Mouse (Mus musculus) MEL (cell line): ENCODE measurements around the gene Upf2. TPM values are rescaled to one million over a fixed set of nuclear protein-coding genes. Genes with fewer than 3 reads are reported as not detected.

ENCODE experiments used
- DNase-seq: peaks from one replicate; pipeline ENCODE4 v3.0.0; 2011; ENCODE audit warnings: low read depth, low spot score
- H3K27ac ChIP-seq: 2 replicates; pipeline ENCODE4 v1.5.1; 2012; ENCODE audit warnings: low read depth, mild to moderate bottlenecking, control low read depth, low read length, moderate library complexity; ENCODE audit not compliant: control insufficient read depth
- H3K27me3 ChIP-seq, 2 experiments: fragments of 150-350 bp in 1 of 2; sonication (generic) in 1 of 2; 2 replicates each; pipeline ENCODE4 v1.6.1; 2012; ENCODE audit warnings: low read length in 2 of 2, mild to moderate bottlenecking in 2 of 2, improper control_type of control experiment in 1 of 2, moderate library complexity in 1 of 2; ENCODE audit not compliant: insufficient read depth in 2 of 2, control insufficient read depth in 1 of 2
- H3K36me3 ChIP-seq, 2 experiments: 2 replicates each; pipeline ENCODE4 v1.6.1; 2012 to 2014; ENCODE audit warnings: low read length in 2 of 2, improper control_type of control experiment in 1 of 2, inconsistent platforms in 1 of 2, mild to moderate bottlenecking in 1 of 2; ENCODE audit not compliant: insufficient read depth in 2 of 2, control insufficient read depth in 1 of 2
- H3K4me1 ChIP-seq, 2 experiments: fragments of 150-350 bp in 1 of 2; sonication (generic) in 1 of 2; 2 replicates each; pipeline ENCODE4 v1.6.1; 2012; ENCODE audit warnings: low read length in 2 of 2, improper control_type of control experiment in 1 of 2, mild to moderate bottlenecking in 1 of 2; ENCODE audit not compliant: insufficient read depth in 2 of 2, control insufficient read depth in 1 of 2
- H3K4me3 ChIP-seq, 2 experiments: fragments of 150-350 bp in 1 of 2; sonication (generic) in 1 of 2; 2 replicates each; pipeline ENCODE4 v1.5.1; 2012; ENCODE audit warnings: low read depth in 2 of 2, low read length in 2 of 2, mild to moderate bottlenecking in 2 of 2, moderate library complexity in 2 of 2, control low read depth in 1 of 2, improper control_type of control experiment in 1 of 2; ENCODE audit not compliant: control insufficient read depth in 1 of 2, insufficient read depth in 1 of 2
- H3K79me2 ChIP-seq: 2 replicates; pipeline ENCODE4 v1.6.1; 2012; ENCODE audit warnings: mild to moderate bottlenecking, low read length, moderate library complexity; ENCODE audit not compliant: control insufficient read depth, poor library complexity, insufficient read depth
- H3K9ac ChIP-seq: 2 replicates; pipeline ENCODE4 v1.6.1; 2012; ENCODE audit warnings: low read depth, mild to moderate bottlenecking, control low read depth, low read length, moderate library complexity; ENCODE audit not compliant: control insufficient read depth, poor library complexity, severe bottlenecking
- H3K9me3 ChIP-seq: fragments of 150-350 bp; sonication (generic); replicated peaks from 2 replicates; pipeline ENCODE4 v1.6.1; 2012; ENCODE audit warnings: mild to moderate bottlenecking, low read length, improper control_type of control experiment, moderate library complexity; ENCODE audit not compliant: insufficient read depth
- ELF1 ChIP-seq: IDR thresholded peaks from 2 replicates; pipeline ENCODE4 v1.6.1; 2014; ENCODE audit warnings: low read depth, mild to moderate bottlenecking, inconsistent platforms, low read length, improper control_type of control experiment, moderate library complexity
- ETS1 ChIP-seq: IDR thresholded peaks from 2 replicates; pipeline ENCODE4 v1.6.1; 2012; ENCODE audit warnings: low read depth, mild to moderate bottlenecking, inconsistent platforms, low read length, improper control_type of control experiment, moderate library complexity
- KAT2A ChIP-seq: conservative IDR thresholded peaks from 2 replicates; pipeline ENCODE4 v1.6.1; 2012; ENCODE audit warnings: low read depth, low read length, improper control_type of control experiment, inconsistent platforms
- MAX ChIP-seq: IDR thresholded peaks from 2 replicates; pipeline ENCODE4 v1.6.1; 2011; ENCODE audit warnings: low read length, improper control_type of control experiment
- MEF2A ChIP-seq: IDR thresholded peaks from 2 replicates; pipeline ENCODE4 v1.6.1; 2014; ENCODE audit warnings: low read depth, mild to moderate bottlenecking, inconsistent platforms, low read length, improper control_type of control experiment; ENCODE audit not compliant: poor library complexity, insufficient replicate concordance, severe bottlenecking; ENCODE audit errors: extremely low read depth
- MYB ChIP-seq: IDR thresholded peaks from 2 replicates; pipeline ENCODE4 v1.6.1; 2011; ENCODE audit warnings: mild to moderate bottlenecking, low read depth, low read length, improper control_type of control experiment
- MYC ChIP-seq: IDR thresholded peaks from 2 replicates; pipeline ENCODE4 v1.6.1; 2011; ENCODE audit warnings: low read depth, mild to moderate bottlenecking, low read length, improper control_type of control experiment, moderate library complexity
- NRF1 ChIP-seq: IDR thresholded peaks from 2 replicates; pipeline ENCODE4 v1.6.1; 2014; ENCODE audit warnings: low read depth, mild to moderate bottlenecking, inconsistent platforms, low read length, improper control_type of control experiment, moderate library complexity; ENCODE audit not compliant: poor library complexity, insufficient read depth, severe bottlenecking
- POLR2A ChIP-seq, 2 experiments: IDR thresholded peaks; 2 replicates each; pipeline ENCODE4 v1.6.1; 2011 to 2012; ENCODE audit warnings: low read length in 2 of 2, mild to moderate bottlenecking in 2 of 2, control low read depth in 1 of 2, improper control_type of control experiment in 1 of 2, low read depth in 1 of 2, moderate library complexity in 1 of 2; ENCODE audit not compliant: control insufficient read depth in 1 of 2, insufficient read depth in 1 of 2, poor library complexity in 1 of 2
- POLR2AphosphoS5 ChIP-seq: IDR thresholded peaks from 2 replicates; pipeline ENCODE4 v1.6.1; 2012; ENCODE audit warnings: low read depth, borderline replicate concordance, mild to moderate bottlenecking, inconsistent platforms, low read length, moderate library complexity, mixed read lengths
- RCOR1 ChIP-seq: IDR thresholded peaks from 2 replicates; pipeline ENCODE4 v1.6.1; 2012; ENCODE audit warnings: low read depth, mild to moderate bottlenecking, inconsistent platforms, low read length, improper control_type of control experiment
- SIN3A ChIP-seq: IDR thresholded peaks from 2 replicates; pipeline ENCODE4 v1.6.1; 2012; ENCODE audit warnings: low read length, improper control_type of control experiment, inconsistent platforms
- TBP ChIP-seq: IDR thresholded peaks from 2 replicates; pipeline ENCODE4 v1.8.0; 2011; ENCODE audit warnings: low read depth, low read length, improper control_type of control experiment
- TCF12 ChIP-seq: IDR thresholded peaks from 2 replicates; pipeline ENCODE4 v1.6.1; 2014; ENCODE audit warnings: low read depth, mild to moderate bottlenecking, inconsistent platforms, low read length, improper control_type of control experiment, moderate library complexity
- USF1 ChIP-seq: IDR thresholded peaks from 2 replicates; pipeline ENCODE4 v1.6.1; 2014; ENCODE audit warnings: low read depth, mild to moderate bottlenecking, inconsistent platforms, low read length, improper control_type of control experiment, moderate library complexity
- ZC3H11A ChIP-seq: IDR thresholded peaks from 2 replicates; pipeline ENCODE4 v1.6.1; 2012; ENCODE audit warnings: low read depth, mild to moderate bottlenecking, inconsistent platforms, low read length, improper control_type of control experiment
- polyA plus RNA-seq, 2 experiments: library from polyadenylated mRNA; stranded (reverse) in 1 of 2; unstranded in 1 of 2; fragments of >175 nt in 1 of 2; fragments of >200 nt in 1 of 2; gene quantifications; 2 replicates each; pipeline versions ENCODE4 v1.2.1 to v1.2.4; 2012; ENCODE audit warnings: low replicate concordance in 2 of 2, low read depth in 1 of 2; ENCODE audit not compliant: insufficient read length in 2 of 2, insufficient read depth in 1 of 2, missing spikeins in 1 of 2
- total RNA-seq: library from RNA; depleted of rRNA; stranded (reverse); fragments of 300-350 nt; gene quantifications from 2 replicates; pipeline ENCODE4 v1.2.3, GENCODE M21; 2012

Gene Upf2
- total and polyA plus RNA-seq, 3 experiments: 15.3 to 30.9 TPM; not detected in 1

GRCm38 (mm10) chr2:5931938-5932337, 19.3 kb upstream of the Upf2 start:
- H3K4me3 ChIP-seq: no peak overlapping the region
- no peaks in the 10 kb centered on the region for H3K79me2 ChIP-seq
- no peak overlapping the region for H3K9ac ChIP-seq
- no peaks in the 10 kb centered on the region for H3K27me3 ChIP-seq
- TF ChIP-seq MYB (no peak), ELF1 (no peak)
- no peaks in the 10 kb centered on the region for H3K9me3 ChIP-seq
- peaks cover 0 to 16% of the 10 kb centered on the region in 2 experiments; a peak in 2 of 4 replicates for H3K36me3 ChIP-seq
- H3K27ac ChIP-seq: peak overlapping the region; percentile 78
- DNase-seq: no peak
- H3K4me1 ChIP-seq: peaks cover 16% of the 10 kb centered on the region in 2 experiments

- Histone ChIP-seq H3K4me3 (no peak overlapping the region), H3K9ac (no peak overlapping the region), H3K9me3 (no peaks in the 10 kb centered on the region), H3K27ac (no peak overlapping the region), H3K4me1 (peaks cover 27% of the 10 kb centered on the region in 2 experiments), H3K79me2 (no peaks in the 10 kb centered on the region), H3K36me3 (peaks cover 0 to 26% of the 10 kb centered on the region in 2 experiments; a peak in 2 of 4 replicates), H3K27me3 (no peaks in the 10 kb centered on the region)
- TF ChIP-seq USF1 (no peak), MYC (no peak), KAT2A (no peak), MAX (no peak), TBP (no peak), SIN3A (no peak), TCF12 (no peak), ETS1 (no peak), ELF1 (no peak), MEF2A (no peak), MYB (no peak), NRF1 (no peak), POLR2A (IDR thresholded peaks at IDR 0.05; ENCODE audit: control insufficient read depth in 1 of 2, insufficient read depth in 1 of 2, low read depth in 1 of 2, low read length in 2 of 2, poor library complexity in 1 of 2) (no peak), ZC3H11A (no peak), POLR2AphosphoS5 (no peak)
- DNase-seq: no peak
Observed at GRCm38 (mm10) chr2:5934936-5935335, 16.3 kb upstream of the Upf2 start.

GRCm38 (mm10) chr2:5936068-5936467, 15.2 kb upstream of the Upf2 start:
- no peak overlapping the region for H3K27ac ChIP-seq
- TF ChIP-seq RCOR1 (no peak), TBP (no peak)
- DNase-seq: no peak
- H3K27me3 ChIP-seq: no peaks in the 10 kb centered on the region
- H3K36me3 ChIP-seq: peaks cover 0 to 20% of the 10 kb centered on the region in 2 experiments; a peak in 2 of 4 replicates
- no peaks in the 10 kb centered on the region for H3K79me2 ChIP-seq
- H3K9me3 ChIP-seq: no peaks in the 10 kb centered on the region
- H3K9ac ChIP-seq: no peak overlapping the region
- H3K4me1 ChIP-seq: peaks cover 22% of the 10 kb centered on the region in 2 experiments
- no peak overlapping the region for H3K4me3 ChIP-seq
